Mouse (Mus musculus): ENCODE results near the gene Kmt2d. TPM values are rescaled to one million over a fixed set of nuclear protein-coding genes. Genes with fewer than 3 reads are reported as not detected.

Gene Kmt2d
- polyA plus RNA-seq, 1 experiment from 2014 or later, result 11.9 TPM

- Histone ChIP-seq H3K4me3 (ENCODE audit: low read length) (peak within 1 kb of the TSS; percentile 28), H3K4me1 (replicated peaks; ENCODE audit: control insufficient read depth, insufficient read depth, low read length) (peaks cover 36% of the 10 kb centered on the region), H3K9me3 (ENCODE audit: control insufficient read depth, low read length) (no peaks in the 10 kb centered on the region), H3K4me2 (ENCODE audit: low read depth, low read length) (peak within 1 kb of the TSS; percentile 46), H3K9ac (ENCODE audit: low read length) (peak within 1 kb of the TSS; percentile 5; the same call in 1 of the 2 replicates), H3K36me3 (ENCODE audit: control insufficient read depth, insufficient read depth, low read length) (no peaks in the 10 kb centered on the region; the same call in 1 of the 2 replicates), H3K27me3 (ENCODE audit: control insufficient read depth, insufficient read depth, low read depth, low read length) (peaks cover 57% of the 10 kb centered on the region), H3K27ac (ENCODE audit: low read length) (no peak within 1 kb of the TSS)
- WGBS, result under 1% methylated on average over 41 of the region's 41 CpGs
- peak; percentile 42; the same call in 1 of the 2 replicates for ATAC-seq (ENCODE audit: low read depth)
Measured at GRCm38 (mm10) chr15:98897928-98898800, 27.2 kb upstream of the Kmt2d start, which contains the start of gene Dhh. Gene Dhh (minus strand): TSS chr15:98898540.

GRCm38 (mm10) chr15:98897495-98897894 is 26.5 kb upstream of the Kmt2d start:
- Histone ChIP-seq H3K36me3 (ENCODE audit: control insufficient read depth, insufficient read depth, low read length) (no peaks in the 10 kb centered on the region), H3K4me2 (ENCODE audit: low read depth, low read length) (peak overlapping the region; percentile 46), H3K9me3 (ENCODE audit: control insufficient read depth, low read length) (no peaks in the 10 kb centered on the region), H3K27ac (ENCODE audit: low read length) (no peak overlapping the region), H3K9ac (ENCODE audit: low read length) (no peak overlapping the region), H3K27me3 (ENCODE audit: control insufficient read depth, insufficient read depth, low read depth, low read length) (peaks cover 62% of the 10 kb centered on the region), H3K4me3 (ENCODE audit: low read length) (peak overlapping the region; percentile 28), H3K4me1 (replicated peaks; ENCODE audit: control insufficient read depth, insufficient read depth, low read length) (peaks cover 36% of the 10 kb centered on the region)
- 2% methylated on average over 10 of the region's 10 CpGs for WGBS
- 0 out of 2 replicates have a peak, but pooled peaks have one; percentile 26 for ATAC-seq (ENCODE audit: low read depth)

GRCm38 (mm10) chr15:98895635-98896589 is 24.9 kb upstream of the Kmt2d start:
- WGBS, result 5% methylated on average over 40 of the region's 41 CpGs

GRCm38 (mm10) chr15:98894746-98895634 is 24.0 kb upstream of the Kmt2d start:
- Histone ChIP-seq H3K4me2 (ENCODE audit: low read depth, low read length) (peak overlapping the region; percentile 97), H3K9me3 (ENCODE audit: control insufficient read depth, low read length) (no peaks in the 10 kb centered on the region), H3K4me1 (replicated peaks; ENCODE audit: control insufficient read depth, insufficient read depth, low read length) (peaks cover 36% of the 10 kb centered on the region), H3K9ac (ENCODE audit: low read length) (peak overlapping the region; percentile 52), H3K27ac (ENCODE audit: low read length) (no peak overlapping the region; the same call in 1 of the 2 replicates), H3K36me3 (ENCODE audit: control insufficient read depth, insufficient read depth, low read length) (no peaks in the 10 kb centered on the region), H3K27me3 (ENCODE audit: control insufficient read depth, insufficient read depth, low read depth, low read length) (peaks cover 62% of the 10 kb centered on the region), H3K4me3 (ENCODE audit: low read length) (peak overlapping the region; percentile 58)
- WGBS, result 5% methylated on average over 38 of the region's 38 CpGs
- no peak for ATAC-seq (ENCODE audit: low read depth)

More at GRCm38 (mm10) chr15:98895635-98896589, 24.9 kb upstream of the Kmt2d start:
- peaks cover 36% of the 10 kb centered on the region for H3K4me1 ChIP-seq (replicated peaks; ENCODE audit: control insufficient read depth, insufficient read depth, low read length)
- no peaks in the 10 kb centered on the region for H3K9me3 ChIP-seq (ENCODE audit: control insufficient read depth, low read length)
- H3K4me2 ChIP-seq (ENCODE audit: low read depth, low read length), result peak overlapping the region; percentile 54
- no peaks in the 10 kb centered on the region for H3K36me3 ChIP-seq (ENCODE audit: control insufficient read depth, insufficient read depth, low read length)
- ATAC-seq (ENCODE audit: low read depth), result no peak
- H3K4me3 ChIP-seq (ENCODE audit: low read length), result peak overlapping the region; percentile 39
- no peak overlapping the region; the same call in 1 of the 2 replicates for H3K27ac ChIP-seq (ENCODE audit: low read length)
- peak overlapping the region; percentile 52 for H3K9ac ChIP-seq (ENCODE audit: low read length)
- peaks cover 62% of the 10 kb centered on the region for H3K27me3 ChIP-seq (ENCODE audit: control insufficient read depth, insufficient read depth, low read depth, low read length)

GRCm38 (mm10) chr15:98893940-98894745 is 23.1 kb upstream of the Kmt2d start, which contains the start of gene Rhebl1:
Gene Rhebl1 (minus strand): TSS chr15:98894540.
- H3K27me3 ChIP-seq (ENCODE audit: control insufficient read depth, insufficient read depth, low read depth, low read length), result peaks cover 61% of the 10 kb centered on the region
- H3K4me3 ChIP-seq (ENCODE audit: low read length), result peak within 1 kb of the TSS; percentile 58
- H3K4me1 ChIP-seq (replicated peaks; ENCODE audit: control insufficient read depth, insufficient read depth, low read length), result peaks cover 36% of the 10 kb centered on the region
- WGBS, result under 1% methylated on average over 77 of the region's 77 CpGs
- no peaks in the 10 kb centered on the region for H3K9me3 ChIP-seq (ENCODE audit: control insufficient read depth, low read length)
- no peaks in the 10 kb centered on the region for H3K36me3 ChIP-seq (ENCODE audit: control insufficient read depth, insufficient read depth, low read length)
- H3K4me2 ChIP-seq (ENCODE audit: low read depth, low read length), result peak within 1 kb of the TSS; percentile 97
- peak within 1 kb of the TSS; percentile 58 for H3K9ac ChIP-seq (ENCODE audit: low read length)
- H3K27ac ChIP-seq (ENCODE audit: low read length), result no peak within 1 kb of the TSS; the same call in 1 of the 2 replicates
- peak; percentile 24 for ATAC-seq (ENCODE audit: low read depth)

GRCm38 (mm10) chr15:98893036-98893435 is 22.0 kb upstream of the Kmt2d start:
- Histone ChIP-seq H3K4me1 (replicated peaks; ENCODE audit: control insufficient read depth, insufficient read depth, low read length) (peaks cover 33% of the 10 kb centered on the region), H3K27me3 (ENCODE audit: control insufficient read depth, insufficient read depth, low read depth, low read length) (peaks cover 50% of the 10 kb centered on the region), H3K4me3 (ENCODE audit: low read length) (no peak overlapping the region), H3K4me2 (ENCODE audit: low read depth, low read length) (no peak overlapping the region), H3K9me3 (ENCODE audit: control insufficient read depth, low read length) (no peaks in the 10 kb centered on the region), H3K27ac (ENCODE audit: low read length) (no peak overlapping the region), H3K36me3 (ENCODE audit: control insufficient read depth, insufficient read depth, low read length) (no peaks in the 10 kb centered on the region), H3K9ac (ENCODE audit: low read length) (no peak overlapping the region)
- WGBS, result 71% methylated on average over 4 of the region's 4 CpGs
- no peak for ATAC-seq (ENCODE audit: low read depth)

GRCm38 (mm10) chr15:98891907-98892606 is 21.1 kb upstream of the Kmt2d start:
- Histone ChIP-seq H3K9ac (ENCODE audit: low read length) (no peak overlapping the region), H3K36me3 (ENCODE audit: control insufficient read depth, insufficient read depth, low read length) (no peaks in the 10 kb centered on the region), H3K4me2 (ENCODE audit: low read depth, low read length) (no peak overlapping the region), H3K9me3 (ENCODE audit: control insufficient read depth, low read length) (no peaks in the 10 kb centered on the region), H3K27me3 (ENCODE audit: control insufficient read depth, insufficient read depth, low read depth, low read length) (peaks cover 40% of the 10 kb centered on the region), H3K4me1 (replicated peaks; ENCODE audit: control insufficient read depth, insufficient read depth, low read length) (peaks cover 28% of the 10 kb centered on the region), H3K4me3 (ENCODE audit: low read length) (no peak overlapping the region), H3K27ac (ENCODE audit: low read length) (no peak overlapping the region)
- 31% methylated on average over 6 of the region's 6 CpGs for WGBS
- peak; percentile 71 for ATAC-seq (ENCODE audit: low read depth)

Measured in lung, embryonic 16.5 days (tissue).